Mouse (Mus musculus): ENCODE results near the gene L3mbtl1.

DNA sequence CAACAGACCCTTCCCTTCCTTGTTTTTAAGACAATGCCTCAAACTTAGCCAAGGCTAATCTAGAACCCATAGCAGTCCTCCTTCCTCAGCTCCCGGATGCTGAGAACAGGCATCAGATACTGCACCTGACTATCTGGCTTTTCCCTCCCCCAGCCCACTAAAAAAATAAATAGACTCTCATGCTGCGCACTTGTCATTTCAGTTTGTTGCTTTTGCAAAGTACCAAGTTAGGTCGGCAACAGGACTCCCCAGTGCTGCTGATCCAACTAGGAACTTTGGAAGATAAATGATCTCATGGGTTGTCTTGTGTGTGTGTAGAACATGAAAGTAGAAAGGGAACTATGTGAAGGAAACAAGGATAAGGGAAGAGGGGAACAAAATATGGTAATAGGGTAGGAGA is 13.6 kb upstream of the L3mbtl1 start:
- TF ChIP-seq CTCF (IDR thresholded peaks at IDR 0.05; ENCODE audit: borderline replicate concordance, insufficient read depth, low read length) = no peak
- no peak for TF ChIP-seq POLR2A (IDR thresholded peaks at IDR 0.05; ENCODE audit: low read depth, low read length)
